Comparison of ENCODE assay signal across 9 mouse cellular contexts in genomic region chr4:88515711-88516211, GRCm38 (mm10). TPM values are rescaled to one million over a fixed set of nuclear protein-coding genes. Genes with fewer than 3 reads are reported as not detected.
A peak's percentile ranks its signal among the peaks of the same experiment; 100 is the strongest.
DNase-seq lines count a peak whose midpoint lies in the region.
"Had no signal": no experiment of that assay in that cellular context is flagged by ENCODE, and none has a peak within 500 bp of the region (broad histone marks: within the 10 kb centered on the region; RNA-seq: fewer than 3 reads in every experiment).

No protein-coding gene starts in this region.

- peak; percentile 14 for DNase-seq in layer of hippocampus, adult 9-11 months
- DNase-seq in layer of hippocampus, postnatal 10 days (ENCODE audit: low spot score in 2 of 2) = no peak
- DNase-seq in NIH3T3 (ENCODE audit: low read depth) = peak; percentile 83
- DNase-seq in heart, adult 9 months (ENCODE audit: low spot score in 2 of 2) = peak; percentile 59 to 67
- peak; percentile 55 for DNase-seq in kidney, postnatal 10 days
- DNase-seq in cerebellum, adult 9-10 months = no peak
- no peak for DNase-seq in cerebellum, postnatal 4 days (ENCODE audit: low spot score in 2 of 2)

- H3K9me3 ChIP-seq in megakaryocyte, embryonic 14.5 days = no peaks in the 10 kb centered on the region
- H3K9me3 ChIP-seq: midbrain, embryonic 12.5 days had no signal

- H3K4me1 ChIP-seq in megakaryocyte, embryonic 14.5 days = peaks cover 82% of the 10 kb centered on the region
- H3K4me1 ChIP-seq: midbrain, embryonic 12.5 days had no signal

- H3K27me3 ChIP-seq in megakaryocyte, embryonic 14.5 days (replicated peaks) = no peaks in the 10 kb centered on the region
- H3K27me3 ChIP-seq: midbrain, embryonic 12.5 days had no signal

- no peaks in the 10 kb centered on the region for H3K36me3 ChIP-seq in megakaryocyte, embryonic 14.5 days (replicated peaks; ENCODE audit: low read length)
- H3K36me3 ChIP-seq: midbrain, embryonic 12.5 days had no signal

- peak overlapping the region; percentile 88 for H3K4me3 ChIP-seq in megakaryocyte, embryonic 14.5 days (replicated peaks)
- H3K4me3 ChIP-seq: midbrain, embryonic 12.5 days had no signal

RNA-seq across cellular contexts. Expression of gene Ifnb1, which starts 6.8 kb away (rescaled TPM):
- total RNA-seq in layer of hippocampus, postnatal 10 days (2021) = not detected
- polyA plus RNA-seq in megakaryocyte, embryonic 14.5 days (2012; ENCODE audit: insufficient read depth, low replicate concordance) = not detected in 2 replicates
- polyA plus RNA-seq: midbrain, embryonic 12.5 days had no signal

RNA-seq across cellular contexts. Expression of gene Ifna15, which starts 42.3 kb away (rescaled TPM):
- not detected for total RNA-seq in layer of hippocampus, postnatal 10 days (2021)
- not detected in 2 replicates for polyA plus RNA-seq in megakaryocyte, embryonic 14.5 days (2012; ENCODE audit: insufficient read depth, low replicate concordance)
- polyA plus RNA-seq: midbrain, embryonic 12.5 days had no signal

RNA-seq across cellular contexts. Expression of gene Ifna14, which starts 55.8 kb away (rescaled TPM):
- not detected for total RNA-seq in layer of hippocampus, postnatal 10 days (2021)
- not detected in 2 replicates for polyA plus RNA-seq in megakaryocyte, embryonic 14.5 days (2012; ENCODE audit: insufficient read depth, low replicate concordance)
- polyA plus RNA-seq: midbrain, embryonic 12.5 days had no signal

Comparison
In these comparisons a context has a peak if more than half of its experiments do, and no peak if none do; other contexts are left out.
1. DNase-seq: peak in layer of hippocampus, adult 9-11 months (single experiment), NIH3T3 (single experiment), heart, adult 9 months (2 of 2) and kidney, postnatal 10 days (single experiment); none in layer of hippocampus, postnatal 10 days (0 of 2), cerebellum, adult 9-10 months (single experiment) and cerebellum, postnatal 4 days (0 of 2).